Mouse (Mus musculus) MEL (cell line): Measurements from ENCODE around the gene Rab44. TPM values are rescaled to one million over a fixed set of nuclear protein-coding genes. Genes with fewer than 3 reads are reported as not detected.

Experiments
- DNase-seq: peaks from one replicate; pipeline ENCODE4 v3.0.0; 2011; ENCODE audit warnings: low read depth, low spot score
- H3K27ac ChIP-seq: 2 replicates; pipeline ENCODE4 v1.5.1; 2012; ENCODE audit warnings: low read depth, mild to moderate bottlenecking, control low read depth, low read length, moderate library complexity; ENCODE audit not compliant: control insufficient read depth
- H3K27me3 ChIP-seq, 2 experiments: fragments of 150-350 bp in 1 of 2; sonication (generic) in 1 of 2; 2 replicates each; pipeline ENCODE4 v1.6.1; 2012; ENCODE audit warnings: low read length in 2 of 2, mild to moderate bottlenecking in 2 of 2, improper control_type of control experiment in 1 of 2, moderate library complexity in 1 of 2; ENCODE audit not compliant: insufficient read depth in 2 of 2, control insufficient read depth in 1 of 2
- H3K36me3 ChIP-seq, 2 experiments: 2 replicates each; pipeline ENCODE4 v1.6.1; 2012 to 2014; ENCODE audit warnings: low read length in 2 of 2, improper control_type of control experiment in 1 of 2, inconsistent platforms in 1 of 2, mild to moderate bottlenecking in 1 of 2; ENCODE audit not compliant: insufficient read depth in 2 of 2, control insufficient read depth in 1 of 2
- H3K4me1 ChIP-seq, 2 experiments: fragments of 150-350 bp in 1 of 2; sonication (generic) in 1 of 2; 2 replicates each; pipeline ENCODE4 v1.6.1; 2012; ENCODE audit warnings: low read length in 2 of 2, improper control_type of control experiment in 1 of 2, mild to moderate bottlenecking in 1 of 2; ENCODE audit not compliant: insufficient read depth in 2 of 2, control insufficient read depth in 1 of 2
- H3K4me3 ChIP-seq, 2 experiments: fragments of 150-350 bp in 1 of 2; sonication (generic) in 1 of 2; 2 replicates each; pipeline ENCODE4 v1.5.1; 2012; ENCODE audit warnings: low read depth in 2 of 2, low read length in 2 of 2, mild to moderate bottlenecking in 2 of 2, moderate library complexity in 2 of 2, control low read depth in 1 of 2, improper control_type of control experiment in 1 of 2; ENCODE audit not compliant: control insufficient read depth in 1 of 2, insufficient read depth in 1 of 2
- H3K79me2 ChIP-seq: 2 replicates; pipeline ENCODE4 v1.6.1; 2012; ENCODE audit warnings: mild to moderate bottlenecking, low read length, moderate library complexity; ENCODE audit not compliant: control insufficient read depth, poor library complexity, insufficient read depth
- H3K9ac ChIP-seq: 2 replicates; pipeline ENCODE4 v1.6.1; 2012; ENCODE audit warnings: low read depth, mild to moderate bottlenecking, control low read depth, low read length, moderate library complexity; ENCODE audit not compliant: control insufficient read depth, poor library complexity, severe bottlenecking
- H3K9me3 ChIP-seq: fragments of 150-350 bp; sonication (generic); replicated peaks from 2 replicates; pipeline ENCODE4 v1.6.1; 2012; ENCODE audit warnings: mild to moderate bottlenecking, low read length, improper control_type of control experiment, moderate library complexity; ENCODE audit not compliant: insufficient read depth
- BHLHE40 ChIP-seq: IDR thresholded peaks from 2 replicates; pipeline ENCODE4 v1.6.1; 2012; ENCODE audit warnings: low read depth, mild to moderate bottlenecking, inconsistent platforms, low read length, improper control_type of control experiment, borderline replicate concordance
- ELF1 ChIP-seq: IDR thresholded peaks from 2 replicates; pipeline ENCODE4 v1.6.1; 2014; ENCODE audit warnings: low read depth, mild to moderate bottlenecking, inconsistent platforms, low read length, improper control_type of control experiment, moderate library complexity
- EP300 ChIP-seq, 2 experiments: IDR thresholded peaks; 2 replicates each; pipeline ENCODE4 v1.6.1; 2011; ENCODE audit warnings: improper control_type of control experiment in 2 of 2, low read length in 2 of 2, low read depth in 1 of 2, mild to moderate bottlenecking in 1 of 2
- ETS1 ChIP-seq: IDR thresholded peaks from 2 replicates; pipeline ENCODE4 v1.6.1; 2012; ENCODE audit warnings: low read depth, mild to moderate bottlenecking, inconsistent platforms, low read length, improper control_type of control experiment, moderate library complexity
- GABPA ChIP-seq: IDR thresholded peaks from 2 replicates; pipeline ENCODE4 v1.6.1; 2012; ENCODE audit warnings: low read depth, mild to moderate bottlenecking, inconsistent platforms, low read length, improper control_type of control experiment, moderate library complexity
- GATA1 ChIP-seq: IDR thresholded peaks from 2 replicates; pipeline ENCODE4 v1.6.1; 2011; ENCODE audit warnings: low read depth, low read length, improper control_type of control experiment
- HCFC1 ChIP-seq: IDR thresholded peaks from 2 replicates; pipeline ENCODE4 v1.6.1; 2012; ENCODE audit warnings: low read depth, mild to moderate bottlenecking, inconsistent platforms, low read length, improper control_type of control experiment, moderate library complexity
- JUND ChIP-seq: IDR thresholded peaks from 2 replicates; pipeline ENCODE4 v1.6.1; 2011; ENCODE audit warnings: low read depth, mild to moderate bottlenecking, improper control_type of control experiment, low read length
- KAT2A ChIP-seq: conservative IDR thresholded peaks from 2 replicates; pipeline ENCODE4 v1.6.1; 2012; ENCODE audit warnings: low read depth, low read length, improper control_type of control experiment, inconsistent platforms
- MAX ChIP-seq: IDR thresholded peaks from 2 replicates; pipeline ENCODE4 v1.6.1; 2011; ENCODE audit warnings: low read length, improper control_type of control experiment
- MAZ ChIP-seq: IDR thresholded peaks from 2 replicates; pipeline ENCODE4 v1.6.1; 2012; ENCODE audit warnings: low read depth, mild to moderate bottlenecking, inconsistent platforms, low read length, improper control_type of control experiment
- MYB ChIP-seq: IDR thresholded peaks from 2 replicates; pipeline ENCODE4 v1.6.1; 2011; ENCODE audit warnings: mild to moderate bottlenecking, low read depth, low read length, improper control_type of control experiment
- MYC ChIP-seq: IDR thresholded peaks from 2 replicates; pipeline ENCODE4 v1.6.1; 2011; ENCODE audit warnings: low read depth, mild to moderate bottlenecking, low read length, improper control_type of control experiment, moderate library complexity
- NRF1 ChIP-seq: IDR thresholded peaks from 2 replicates; pipeline ENCODE4 v1.6.1; 2014; ENCODE audit warnings: low read depth, mild to moderate bottlenecking, inconsistent platforms, low read length, improper control_type of control experiment, moderate library complexity; ENCODE audit not compliant: poor library complexity, insufficient read depth, severe bottlenecking
- POLR2A ChIP-seq, 2 experiments: IDR thresholded peaks; 2 replicates each; pipeline ENCODE4 v1.6.1; 2011 to 2012; ENCODE audit warnings: low read length in 2 of 2, mild to moderate bottlenecking in 2 of 2, control low read depth in 1 of 2, improper control_type of control experiment in 1 of 2, low read depth in 1 of 2, moderate library complexity in 1 of 2; ENCODE audit not compliant: control insufficient read depth in 1 of 2, insufficient read depth in 1 of 2, poor library complexity in 1 of 2
- POLR2AphosphoS2 ChIP-seq: IDR thresholded peaks from 2 replicates; pipeline ENCODE4 v1.6.1; 2011; ENCODE audit warnings: low read length, improper control_type of control experiment
- POLR2AphosphoS5 ChIP-seq: IDR thresholded peaks from 2 replicates; pipeline ENCODE4 v1.6.1; 2012; ENCODE audit warnings: low read depth, borderline replicate concordance, mild to moderate bottlenecking, inconsistent platforms, low read length, moderate library complexity, mixed read lengths
- RAD21 ChIP-seq: IDR thresholded peaks from 2 replicates; pipeline ENCODE4 v1.6.1; 2011; ENCODE audit warnings: mild to moderate bottlenecking, low read depth, low read length, improper control_type of control experiment
- RCOR1 ChIP-seq: IDR thresholded peaks from 2 replicates; pipeline ENCODE4 v1.6.1; 2012; ENCODE audit warnings: low read depth, mild to moderate bottlenecking, inconsistent platforms, low read length, improper control_type of control experiment
- SIN3A ChIP-seq: IDR thresholded peaks from 2 replicates; pipeline ENCODE4 v1.6.1; 2012; ENCODE audit warnings: low read length, improper control_type of control experiment, inconsistent platforms
- SMC3 ChIP-seq: IDR thresholded peaks from 2 replicates; pipeline ENCODE4 v1.6.1; 2011; ENCODE audit warnings: low read depth, low read length, improper control_type of control experiment
- TAL1 ChIP-seq: IDR thresholded peaks from 2 replicates; pipeline ENCODE4 v1.6.1; 2012; ENCODE audit warnings: mild to moderate bottlenecking, inconsistent platforms, low read length, moderate library complexity, mixed read lengths
- TBP ChIP-seq: IDR thresholded peaks from 2 replicates; pipeline ENCODE4 v1.8.0; 2011; ENCODE audit warnings: low read depth, low read length, improper control_type of control experiment
- TCF12 ChIP-seq: IDR thresholded peaks from 2 replicates; pipeline ENCODE4 v1.6.1; 2014; ENCODE audit warnings: low read depth, mild to moderate bottlenecking, inconsistent platforms, low read length, improper control_type of control experiment, moderate library complexity
- USF1 ChIP-seq: IDR thresholded peaks from 2 replicates; pipeline ENCODE4 v1.6.1; 2014; ENCODE audit warnings: low read depth, mild to moderate bottlenecking, inconsistent platforms, low read length, improper control_type of control experiment, moderate library complexity
- ZC3H11A ChIP-seq: IDR thresholded peaks from 2 replicates; pipeline ENCODE4 v1.6.1; 2012; ENCODE audit warnings: low read depth, mild to moderate bottlenecking, inconsistent platforms, low read length, improper control_type of control experiment
- ZKSCAN1 ChIP-seq: IDR thresholded peaks from 2 replicates; pipeline ENCODE4 v1.6.1; 2012; ENCODE audit warnings: low read depth, mild to moderate bottlenecking, inconsistent platforms, low read length, improper control_type of control experiment, moderate library complexity
- ZMIZ1 ChIP-seq: IDR thresholded peaks from 2 replicates; pipeline ENCODE4 v1.6.1; 2012; ENCODE audit warnings: low read depth, mild to moderate bottlenecking, inconsistent platforms, low read length, improper control_type of control experiment, moderate library complexity
- ZNF384 ChIP-seq: IDR thresholded peaks from 2 replicates; pipeline ENCODE4 v1.6.1; 2012; ENCODE audit warnings: low read depth, mild to moderate bottlenecking, inconsistent platforms, low read length, improper control_type of control experiment
- polyA plus RNA-seq, 2 experiments: library from polyadenylated mRNA; stranded (reverse) in 1 of 2; unstranded in 1 of 2; fragments of >175 nt in 1 of 2; fragments of >200 nt in 1 of 2; gene quantifications; 2 replicates each; pipeline versions ENCODE4 v1.2.1 to v1.2.4; 2012; ENCODE audit warnings: low replicate concordance in 2 of 2, low read depth in 1 of 2; ENCODE audit not compliant: insufficient read length in 2 of 2, insufficient read depth in 1 of 2, missing spikeins in 1 of 2
- total RNA-seq: library from RNA; depleted of rRNA; stranded (reverse); fragments of 300-350 nt; gene quantifications from 2 replicates; pipeline ENCODE4 v1.2.3, GENCODE M21; 2012

Rab44 gene
- total and polyA plus RNA-seq, 3 experiments = 7.0 to 9.5 TPM; not detected in 1

GRCm38 (mm10) chr17:29092497-29092896 lies 21.4 kb upstream of the Rab44 start:
- TF ChIP-seq GABPA (no peak), MAX (no peak), USF1 (no peak), EP300 (IDR thresholded peaks at IDR 0.05; ENCODE audit: low read depth in 1 of 2, low read length in 2 of 2) (no peak), BHLHE40 (no peak), ETS1 (no peak), KAT2A (no peak), SIN3A (no peak), MYC (no peak), ZNF384 (no peak), POLR2A (IDR thresholded peaks at IDR 0.05; ENCODE audit: control insufficient read depth in 1 of 2, insufficient read depth in 1 of 2, low read depth in 1 of 2, low read length in 2 of 2, poor library complexity in 1 of 2) (no peak), RAD21 (no peak), TCF12 (no peak), SMC3 (no peak)
- Histone ChIP-seq H3K9me3 (no peaks in the 10 kb centered on the region), H3K4me3 (no peak overlapping the region), H3K4me1 (peaks cover 0 to 6% of the 10 kb centered on the region in 2 experiments; a peak in 3 of 4 replicates), H3K27me3 (no peaks in the 10 kb centered on the region), H3K9ac (no peak overlapping the region), H3K36me3 (peaks cover 0 to 6% of the 10 kb centered on the region in 2 experiments; a peak in 2 of 4 replicates), H3K27ac (no peak overlapping the region), H3K79me2 (peaks cover 11% of the 10 kb centered on the region)
- DNase-seq = no peak

- peak; percentile 94 for DNase-seq
- H3K27ac ChIP-seq = no peak overlapping the region
- TF ChIP-seq HCFC1 (no peak), ZMIZ1 (peak; percentile 98), GABPA (no peak), GATA1 (no peak), TAL1 (no peak), EP300 (IDR thresholded peaks at IDR 0.05; ENCODE audit: low read depth in 1 of 2, low read length in 2 of 2) (no peak; a peak in 2 of 4 replicates), MAZ (peak; percentile 68; the same call in 1 of the 2 replicates), MAX (peak; percentile 33), ZKSCAN1 (no peak), KAT2A (no peak), ELF1 (no peak), RCOR1 (0 out of 2 replicates have a peak, but pooled peaks have one; percentile 30), TBP (peak; percentile 96), SMC3 (0 out of 2 replicates have a peak, but pooled peaks have one; percentile 17), POLR2AphosphoS2 (peak; percentile 95), POLR2AphosphoS5 (peak; percentile 93; the same call in 1 of the 2 replicates), BHLHE40 (no peak), RAD21 (no peak), JUND (no peak), NRF1 (no peak), USF1 (no peak), ZC3H11A (no peak), ZNF384 (no peak), MYB (no peak)
Observed at GRCm38 (mm10) chr17:29093110-29093952, 20.6 kb upstream of the Rab44 start.

More at GRCm38 (mm10) chr17:29093110-29093952, 20.6 kb upstream of the Rab44 start:
- Histone ChIP-seq H3K4me1 (peaks cover 0 to 6% of the 10 kb centered on the region in 2 experiments; a peak in 3 of 4 replicates), H3K79me2 (peaks cover 11% of the 10 kb centered on the region), H3K4me3 (peak overlapping the region; percentile 61 to 76), H3K36me3 (peaks cover 0 to 6% of the 10 kb centered on the region in 2 experiments; a peak in 2 of 4 replicates), H3K9me3 (no peaks in the 10 kb centered on the region), H3K9ac (peak overlapping the region; percentile 79), H3K27me3 (no peaks in the 10 kb centered on the region)
